Mouse (Mus musculus) megakaryocyte, adult 5-6 weeks (primary cell): ENCODE data around the gene Il4. TPM values are rescaled to one million over a fixed set of nuclear protein-coding genes. Genes with fewer than 3 reads are reported as not detected.
"Not testable (repeated sequence)": the region's sequence is repeated elsewhere in the genome, so short reads cannot be mapped to it uniquely, and the experiment has no call there.

Source experiments
- ATAC-seq: 2 replicates; pipeline ENCODE4 v1.8.0; 2016; ENCODE audit warnings: mild to moderate bottlenecking, inconsistent platforms; ENCODE audit not compliant: poor library complexity, severe bottlenecking
- total RNA-seq, 2 experiments: library from RNA; stranded (forward) in 1 of 2; stranded (reverse) in 1 of 2; fragments of 153-499, 151-499 nt in 1 of 2; fragments of 221-1000, 200-1000 nt in 1 of 2; gene quantifications; 2 replicates each; pipeline versions ENCODE4 v1.2.3 to v1.2.4; 2015 to 2017

Gene Il4
- total RNA-seq, 2 experiments from 2014 or later = 8.7 to 13.1 TPM

- no peak for ATAC-seq
Observed at GRCm38 (mm10) chr11:53580562-53580961, 37.9 kb downstream of the Il4 start.

GRCm38 (mm10) chr11:53567224-53568014 is 51.0 kb downstream of the Il4 start, which contains the start of gene Kif3a:
TSS of gene Kif3a (plus strand) at chr11:53567379.
- peak; percentile 97 for ATAC-seq

GRCm38 (mm10) chr11:53566646-53567045 is 51.8 kb downstream of the Il4 start:
- ATAC-seq = no peak

- ATAC-seq = no peak
Observed at GRCm38 (mm10) chr11:53561986-53562385, 56.5 kb downstream of the Il4 start.

- not testable (repeated sequence) for ATAC-seq
Observed at GRCm38 (mm10) chr11:53559980-53560379, 58.5 kb downstream of the Il4 start.

GRCm38 (mm10) chr11:53557992-53558391 is 60.5 kb downstream of the Il4 start:
- not testable (repeated sequence) for ATAC-seq

DNA sequence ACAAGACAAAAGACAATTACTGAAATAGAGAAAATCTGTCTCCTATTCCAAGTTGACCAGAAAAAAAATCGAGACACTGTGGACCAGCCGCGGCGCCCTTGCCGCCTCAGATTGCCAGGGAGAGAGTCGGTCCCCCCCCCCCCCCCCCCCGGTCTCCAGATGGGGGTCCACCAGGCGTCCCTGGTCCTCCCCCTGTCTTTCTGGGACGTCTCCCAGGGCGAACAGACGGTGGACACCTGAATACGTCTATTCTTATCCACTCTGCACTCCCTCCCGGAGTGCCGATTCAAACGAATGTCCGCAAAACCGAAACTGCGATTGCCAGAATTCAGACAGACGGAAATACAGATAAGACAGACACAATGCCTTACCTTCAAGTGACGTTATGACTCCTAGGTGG is 61.9 kb downstream of the Il4 start:
- not testable (repeated sequence) for ATAC-seq

Other genes with a start within 250 kb of the Il4 start
- gene Leap2, start 195.5 kb downstream of the Il4 start, total RNA-seq (2015) = not detected in 2 replicates
- not detected in 2 replicates for gene Leap2, start 195.5 kb downstream of the Il4 start, total RNA-seq (2017)
- gene Uqcrq, start 187.8 kb downstream of the Il4 start, total RNA-seq (2015) = 163 and 181 TPM in 2 replicates
- gene Uqcrq, start 187.8 kb downstream of the Il4 start, total RNA-seq (2017) = 53.2 and 54.8 TPM in 2 replicates
- gene Gdf9, start 187.6 kb downstream of the Il4 start, total RNA-seq (2015) = 0.54 and 1.6 TPM in 2 replicates
- gene Gdf9, start 187.6 kb downstream of the Il4 start, total RNA-seq (2017) = 2.5 and 5.7 TPM in 2 replicates
- not detected in 2 replicates for gene Gm10447, start 161.6 kb downstream of the Il4 start, total RNA-seq (2015)
- 0.11 TPM in 1 of 2 replicates, not detected in the other for gene Gm10447, start 161.6 kb downstream of the Il4 start, total RNA-seq (2017)
- 0.05 and 0.13 TPM in 2 replicates for gene Shroom1, start 161.5 kb downstream of the Il4 start, total RNA-seq (2015)
- 0.07 and 4.5 TPM in 2 replicates for gene Shroom1, start 161.5 kb downstream of the Il4 start, total RNA-seq (2017)
- not detected in 2 replicates for gene Gm9837, start 148.2 kb downstream of the Il4 start, total RNA-seq (2015)
- not detected in 2 replicates for gene Gm9837, start 148.2 kb downstream of the Il4 start, total RNA-seq (2017)
- not detected in 2 replicates for gene Gm9945, start 138.5 kb downstream of the Il4 start, total RNA-seq (2015)
- not detected in 2 replicates for gene Gm9945, start 138.5 kb downstream of the Il4 start, total RNA-seq (2017)
- not detected in 2 replicates for gene Sowaha, start 138.4 kb downstream of the Il4 start, total RNA-seq (2015)
- gene Sowaha, start 138.4 kb downstream of the Il4 start, total RNA-seq (2017) = not detected in 2 replicates
- gene Sept8, start 99.4 kb downstream of the Il4 start, total RNA-seq (2015) = 9.0 and 9.5 TPM in 2 replicates
- 6.1 and 10.1 TPM in 2 replicates for gene Sept8, start 99.4 kb downstream of the Il4 start, total RNA-seq (2017)
- gene Kif3a, start 51.3 kb downstream of the Il4 start, total RNA-seq (2015) = 2.5 and 4.1 TPM in 2 replicates
- gene Kif3a, start 51.3 kb downstream of the Il4 start, total RNA-seq (2017) = 3.3 and 5.0 TPM in 2 replicates
- 0.18 TPM in 2 replicates for gene Il13, start 16.0 kb upstream of the Il4 start, total RNA-seq (2015)
- gene Il13, start 16.0 kb upstream of the Il4 start, total RNA-seq (2017) = 0.28 and 0.62 TPM in 2 replicates
- 23.9 and 26.7 TPM in 2 replicates for gene Rad50, start 88.7 kb upstream of the Il4 start, total RNA-seq (2015)
- 33.7 and 38.1 TPM in 2 replicates for gene Rad50, start 88.7 kb upstream of the Il4 start, total RNA-seq (2017)
- not detected in 2 replicates for gene Il5, start 102.1 kb upstream of the Il4 start, total RNA-seq (2015)
- gene Il5, start 102.1 kb upstream of the Il4 start, total RNA-seq (2017) = not detected in 2 replicates
- gene Irf1, start 151.3 kb upstream of the Il4 start, total RNA-seq (2015) = 37.2 and 38.5 TPM in 2 replicates
- gene Irf1, start 151.3 kb upstream of the Il4 start, total RNA-seq (2017) = 78.4 and 93.1 TPM in 2 replicates
- gene Gm17334, start 154.5 kb upstream of the Il4 start, total RNA-seq (2015) = not detected in 2 replicates
- gene Gm17334, start 154.5 kb upstream of the Il4 start, total RNA-seq (2017) = not detected in 2 replicates
- gene Gm12216, start 240.6 kb upstream of the Il4 start, total RNA-seq (2015) = 0.25 and 0.84 TPM in 2 replicates
- gene Gm12216, start 240.6 kb upstream of the Il4 start, total RNA-seq (2017) = 0.70 TPM in 1 of 2 replicates, not detected in the other